Mouse (Mus musculus) intestine, embryonic 16.5 days (tissue): ENCODE measurements around the gene Diexf. TPM values are rescaled to one million over a fixed set of nuclear protein-coding genes. Genes with fewer than 3 reads are reported as not detected.

Experiments
- ATAC-seq: fragments of 200-750 bp; cut with Nextera tagmentation; 2 replicates; pipeline ENCODE4 v1.8.0; 2017; ENCODE audit warnings: moderate TSS enrichment, moderate library complexity
- H3K27ac ChIP-seq: fragments of 300-500 bp; sonication (generic); 2 replicates; pipeline ENCODE4 v1.5.1; 2014; ENCODE audit warnings: mild to moderate bottlenecking, low read length
- H3K27me3 ChIP-seq: fragments of 300-500 bp; sonication (generic); replicated peaks from 2 replicates; pipeline ENCODE4 v1.6.1; 2014; ENCODE audit warnings: low read length, control low read depth, mixed read lengths; ENCODE audit not compliant: control insufficient read depth, insufficient read depth
- H3K36me3 ChIP-seq: fragments of 300-500 bp; sonication (generic); 2 replicates; pipeline ENCODE4 v1.6.1; 2014; ENCODE audit warnings: low read length, control low read depth; ENCODE audit not compliant: control insufficient read depth, insufficient read depth
- H3K4me1 ChIP-seq: fragments of 300-500 bp; sonication (generic); 2 replicates; pipeline ENCODE4 v1.6.1; 2014; ENCODE audit warnings: low read length, control low read depth, mixed read lengths; ENCODE audit not compliant: control insufficient read depth, insufficient read depth
- H3K4me2 ChIP-seq: fragments of 300-500 bp; sonication (generic); 2 replicates; pipeline ENCODE4 v1.6.1; 2014; ENCODE audit warnings: low read depth, low read length, control low read depth
- H3K4me3 ChIP-seq: fragments of 300-500 bp; sonication (generic); 2 replicates; pipeline ENCODE4 v1.5.1; 2014; ENCODE audit warnings: mild to moderate bottlenecking, low read length
- H3K9ac ChIP-seq: fragments of 300-500 bp; sonication (generic); 2 replicates; pipeline ENCODE4 v1.6.1; 2014; ENCODE audit warnings: low read depth, low read length
- H3K9me3 ChIP-seq: fragments of 300-500 bp; sonication (generic); 2 replicates; pipeline ENCODE4 v1.6.1; 2016; ENCODE audit warnings: low read length, control low read depth; ENCODE audit not compliant: control insufficient read depth
- WGBS: fragments of 180-500 bp; shearing (Covaris S2); extraction: QIAGEN DNeasy Blood & Tissue Kit; methylation state at CpG from one replicate; pipeline ENCODE4 v1.1.7; 2014; 5-methylcytosine and 5-hydroxymethylcytosine counted together
- polyA plus RNA-seq: library from polyadenylated mRNA; unstranded; fragments of >200 nt; fragmentation: Nextera tagmentation; extraction: Ambion mirVana; gene quantifications from 2 replicates; pipeline ENCODE4 v1.2.1, GENCODE M21; 2015

Gene Diexf
- polyA plus RNA-seq, 1 experiment from 2014 or later: 9.2 TPM

DNA sequence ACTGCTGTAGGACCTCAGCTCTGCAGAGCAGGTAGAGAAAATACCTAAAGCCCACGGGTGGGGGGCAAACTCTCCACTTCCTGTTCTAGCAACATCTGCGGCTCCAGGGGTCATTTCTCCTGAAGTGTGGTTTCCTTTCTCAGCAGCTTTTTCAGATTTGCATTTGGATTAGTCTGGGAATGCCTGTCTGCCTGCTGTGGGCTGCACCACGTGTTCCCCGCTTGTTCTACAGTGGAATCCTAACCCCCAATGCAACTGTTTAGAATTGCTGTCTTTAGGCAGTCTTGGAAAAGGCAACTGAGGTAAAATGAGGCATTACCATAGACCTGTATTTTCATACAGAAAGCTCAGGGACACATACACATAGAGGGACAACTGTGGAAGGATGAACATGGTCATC, 28.0 kb downstream of the Diexf start:
- H3K36me3 ChIP-seq: peaks cover 12% of the 10 kb centered on the region
- H3K27ac ChIP-seq: no peak overlapping the region
- 41% methylated on average over 4 of the region's 4 CpGs for WGBS
- no peak overlapping the region for H3K9ac ChIP-seq
- H3K27me3 ChIP-seq: no peaks in the 10 kb centered on the region
- no peaks in the 10 kb centered on the region for H3K9me3 ChIP-seq
- no peak for ATAC-seq
- H3K4me1 ChIP-seq: no peaks in the 10 kb centered on the region
- H3K4me2 ChIP-seq: no peak overlapping the region
- no peak overlapping the region for H3K4me3 ChIP-seq

DNA sequence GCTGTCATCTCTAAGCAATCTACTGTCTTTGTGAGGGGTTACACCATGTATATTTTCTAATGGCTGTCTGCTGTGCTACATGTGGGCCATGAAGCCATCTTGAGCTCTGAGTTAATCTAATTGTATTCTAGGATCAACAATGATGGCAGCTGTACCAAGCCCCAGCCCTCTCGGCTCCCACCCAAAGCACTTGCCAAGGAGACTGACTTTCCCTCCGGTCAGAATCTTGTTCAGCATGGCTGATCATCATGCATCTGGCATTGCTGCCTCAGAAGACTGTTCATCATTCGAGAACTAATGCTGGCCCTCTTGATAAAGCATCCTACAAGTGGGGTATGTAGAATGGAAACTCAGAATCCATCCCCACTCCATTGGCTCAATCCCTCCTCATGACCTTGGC, 31.1 kb downstream of the Diexf start:
- Histone ChIP-seq H3K4me3 (no peak overlapping the region), H3K4me1 (no peaks in the 10 kb centered on the region), H3K27ac (no peak overlapping the region), H3K9me3 (no peaks in the 10 kb centered on the region), H3K9ac (no peak overlapping the region), H3K36me3 (no peaks in the 10 kb centered on the region), H3K27me3 (no peaks in the 10 kb centered on the region), H3K4me2 (no peak overlapping the region)
- no peak for ATAC-seq
- WGBS: 89% methylated on average over 3 of the region's 3 CpGs

DNA sequence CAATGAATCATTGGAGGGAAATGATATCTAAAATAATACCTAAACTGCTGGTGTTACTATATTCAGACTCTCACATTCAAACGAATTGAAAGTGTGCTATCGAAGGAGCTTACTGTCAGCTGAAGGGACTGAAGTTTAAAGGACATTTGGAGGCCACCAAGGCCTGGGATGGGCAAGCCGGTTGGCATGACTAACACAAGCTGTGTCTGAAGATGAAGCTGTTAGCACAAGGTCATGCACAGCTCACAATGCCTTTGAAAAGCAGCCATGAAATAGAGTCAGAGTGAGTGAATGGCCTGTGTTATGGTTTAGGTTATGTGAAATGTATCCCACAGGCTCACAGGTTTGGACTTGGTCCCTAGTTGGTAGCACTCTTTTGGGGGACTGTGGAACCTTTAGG, 36.5 kb downstream of the Diexf start:
- 86% methylated on average over 3 of the region's 3 CpGs for WGBS
- no peak overlapping the region for H3K27ac ChIP-seq
- no peaks in the 10 kb centered on the region for H3K36me3 ChIP-seq
- ATAC-seq: no peak
- no peak overlapping the region for H3K4me2 ChIP-seq
- H3K4me1 ChIP-seq: no peaks in the 10 kb centered on the region
- H3K9ac ChIP-seq: no peak overlapping the region
- H3K9me3 ChIP-seq: no peaks in the 10 kb centered on the region
- H3K4me3 ChIP-seq: no peak overlapping the region
- no peaks in the 10 kb centered on the region for H3K27me3 ChIP-seq

DNA sequence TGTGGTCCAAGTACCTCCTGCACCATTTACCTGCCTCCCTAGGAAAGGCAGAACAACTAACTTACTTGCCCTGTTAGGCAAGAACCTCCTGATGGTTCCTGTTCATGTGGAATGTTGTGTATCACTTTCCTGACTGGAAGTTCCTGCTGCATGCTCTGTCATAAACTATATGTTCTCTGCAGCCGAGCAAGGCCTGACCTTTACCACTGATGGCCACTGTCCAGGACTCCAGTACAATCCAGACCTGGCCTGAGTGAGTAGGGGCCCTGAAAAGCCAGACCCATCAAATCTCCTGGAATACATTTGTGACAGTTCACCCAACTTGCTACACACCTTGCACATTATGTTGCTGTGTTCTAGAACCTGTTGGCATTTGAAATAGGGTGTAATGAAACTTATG, 37.3 kb downstream of the Diexf start:
- ATAC-seq: no peak
- Histone ChIP-seq H3K36me3 (no peaks in the 10 kb centered on the region), H3K27me3 (no peaks in the 10 kb centered on the region), H3K9ac (no peak overlapping the region), H3K4me2 (no peak overlapping the region), H3K9me3 (no peaks in the 10 kb centered on the region), H3K4me3 (no peak overlapping the region), H3K27ac (no peak overlapping the region), H3K4me1 (no peaks in the 10 kb centered on the region)
- WGBS: 49% methylated on average over 1 of the region's 1 CpGs

- Histone ChIP-seq H3K9ac (no peak overlapping the region), H3K27me3 (no peaks in the 10 kb centered on the region), H3K27ac (no peak overlapping the region), H3K4me1 (peaks cover 12% of the 10 kb centered on the region; the same call in 1 of the 2 replicates), H3K4me2 (no peak overlapping the region), H3K9me3 (no peaks in the 10 kb centered on the region), H3K36me3 (no peaks in the 10 kb centered on the region), H3K4me3 (no peak overlapping the region)
- WGBS: 84% methylated on average over 11 of the region's 11 CpGs
- ATAC-seq: no peak
Observed at GRCm38 (mm10) chr1:193090894-193091293, 39.2 kb downstream of the Diexf start.

GRCm38 (mm10) chr1:193090211-193090871, 39.7 kb downstream of the Diexf start:
- Histone ChIP-seq H3K36me3 (no peaks in the 10 kb centered on the region), H3K4me1 (peaks cover 12% of the 10 kb centered on the region; the same call in 1 of the 2 replicates), H3K4me2 (no peak overlapping the region), H3K4me3 (no peak overlapping the region), H3K27ac (no peak overlapping the region), H3K9ac (no peak overlapping the region), H3K9me3 (no peaks in the 10 kb centered on the region), H3K27me3 (no peaks in the 10 kb centered on the region)
- 71% methylated on average over 18 of the region's 18 CpGs for WGBS
- no peak for ATAC-seq

- H3K9ac ChIP-seq: no peak overlapping the region
- no peak for ATAC-seq
- H3K27me3 ChIP-seq: no peaks in the 10 kb centered on the region
- no peaks in the 10 kb centered on the region for H3K36me3 ChIP-seq
- no peak overlapping the region for H3K4me3 ChIP-seq
- 69% methylated on average over 3 of the region's 3 CpGs for WGBS
- no peak overlapping the region for H3K4me2 ChIP-seq
- H3K4me1 ChIP-seq: peaks cover 12% of the 10 kb centered on the region; the same call in 1 of the 2 replicates
- no peaks in the 10 kb centered on the region for H3K9me3 ChIP-seq
- H3K27ac ChIP-seq: no peak overlapping the region
Observed at GRCm38 (mm10) chr1:193089683-193090082, 40.4 kb downstream of the Diexf start.

- H3K36me3 ChIP-seq: no peaks in the 10 kb centered on the region
- no peak overlapping the region for H3K4me2 ChIP-seq
- no peak for ATAC-seq
- H3K27me3 ChIP-seq: no peaks in the 10 kb centered on the region
- H3K4me3 ChIP-seq: no peak overlapping the region
- peaks cover 12% of the 10 kb centered on the region; the same call in 1 of the 2 replicates for H3K4me1 ChIP-seq
- WGBS: 86% methylated on average over 6 of the region's 6 CpGs
- no peaks in the 10 kb centered on the region for H3K9me3 ChIP-seq
- H3K9ac ChIP-seq: no peak overlapping the region
- H3K27ac ChIP-seq: no peak overlapping the region
Observed at GRCm38 (mm10) chr1:193089211-193089610, 40.9 kb downstream of the Diexf start.

- ATAC-seq: peak; percentile 78
- Histone ChIP-seq H3K4me1 (peaks cover 12% of the 10 kb centered on the region; the same call in 1 of the 2 replicates), H3K4me3 (no peak overlapping the region), H3K4me2 (no peak overlapping the region), H3K36me3 (no peaks in the 10 kb centered on the region), H3K9ac (no peak overlapping the region), H3K27me3 (no peaks in the 10 kb centered on the region), H3K27ac (peak overlapping the region; percentile 5; the same call in 1 of the 2 replicates), H3K9me3 (no peaks in the 10 kb centered on the region)
- WGBS: 38% methylated on average over 9 of the region's 9 CpGs
Observed at GRCm38 (mm10) chr1:193086842-193087476, 43.1 kb downstream of the Diexf start.
